Mouse (Mus musculus): ENCODE measurements around the gene Ak3.

The Ak3 gene

GRCm38 (mm10) chr19:29047334-29048170 is at the start of gene Ak3:
Ak3 (minus strand) TSS chr19:29047961.
- peak; percentile 80 to 82 for DNase-seq

GRCm38 (mm10) chr19:29092194-29092593 is 44.4 kb upstream of the Ak3 start:
- no peak for DNase-seq

GRCm38 (mm10) chr19:29088628-29089027 is 40.9 kb upstream of the Ak3 start:
- no peak for DNase-seq

- DNase-seq = no peak
Measured at GRCm38 (mm10) chr19:29074802-29075201, 27.0 kb upstream of the Ak3 start.

GRCm38 (mm10) chr19:29069195-29069594 is 21.4 kb upstream of the Ak3 start:
- DNase-seq = no peak

GRCm38 (mm10) chr19:29066981-29067471 is 19.3 kb upstream of the Ak3 start:
- DNase-seq = peak; percentile 24 to 29

- DNase-seq = no peak
Measured at GRCm38 (mm10) chr19:29064451-29065102, 16.8 kb upstream of the Ak3 start.

GRCm38 (mm10) chr19:29063577-29064363 is 16.0 kb upstream of the Ak3 start:
- peak; percentile 94 to 96 for DNase-seq

- no peak for DNase-seq
Measured at GRCm38 (mm10) chr19:29063009-29063408, 15.2 kb upstream of the Ak3 start.

- no peak for DNase-seq
Measured at GRCm38 (mm10) chr19:29060299-29060698, 12.5 kb upstream of the Ak3 start.

GRCm38 (mm10) chr19:29059688-29060087 is 11.9 kb upstream of the Ak3 start:
- no peak for DNase-seq

- DNase-seq = no peak
Measured at GRCm38 (mm10) chr19:29058741-29059140, 11.0 kb upstream of the Ak3 start.

GRCm38 (mm10) chr19:29055469-29055868 is 7.7 kb upstream of the Ak3 start:
- DNase-seq = no peak

GRCm38 (mm10) chr19:29054594-29054993 is 6.8 kb upstream of the Ak3 start:
- no peak for DNase-seq

- no peak for DNase-seq
Measured at GRCm38 (mm10) chr19:29052786-29053185, 5.0 kb upstream of the Ak3 start.

- no peak for DNase-seq
Measured at GRCm38 (mm10) chr19:29050186-29050980, 2.6 kb upstream of the Ak3 start.

- DNase-seq = no peak
Measured at GRCm38 (mm10) chr19:29049401-29050075, 1.8 kb upstream of the Ak3 start.

GRCm38 (mm10) chr19:29046961-29047333 is 814 bp downstream of the Ak3 start:
- no peak for DNase-seq

GRCm38 (mm10) chr19:29045956-29046650 is 1.7 kb downstream of the Ak3 start:
- no peak for DNase-seq

GRCm38 (mm10) chr19:29045369-29045768 is 2.4 kb downstream of the Ak3 start:
- no peak for DNase-seq

GRCm38 (mm10) chr19:29044353-29044768 is 3.4 kb downstream of the Ak3 start:
- DNase-seq = no peak
